Mouse (Mus musculus) lung, adult 2 months (tissue): ENCODE results near the gene Hspbp1.

ENCODE experiments used
- CTCF ChIP-seq: fragments of 200-500 bp; IDR thresholded peaks from 2 replicates; pipeline ENCODE4 v1.5.1; 2011; ENCODE audit warnings: mild to moderate bottlenecking, low read length, control low read depth; ENCODE audit not compliant: insufficient read depth
- POLR2A ChIP-seq: fragments of 200-500 bp; IDR thresholded peaks from 2 replicates; pipeline ENCODE4 v1.6.1; 2011; ENCODE audit warnings: low read depth, mild to moderate bottlenecking, control low read depth, low read length, borderline replicate concordance; ENCODE audit errors: extremely low read depth

DNA sequence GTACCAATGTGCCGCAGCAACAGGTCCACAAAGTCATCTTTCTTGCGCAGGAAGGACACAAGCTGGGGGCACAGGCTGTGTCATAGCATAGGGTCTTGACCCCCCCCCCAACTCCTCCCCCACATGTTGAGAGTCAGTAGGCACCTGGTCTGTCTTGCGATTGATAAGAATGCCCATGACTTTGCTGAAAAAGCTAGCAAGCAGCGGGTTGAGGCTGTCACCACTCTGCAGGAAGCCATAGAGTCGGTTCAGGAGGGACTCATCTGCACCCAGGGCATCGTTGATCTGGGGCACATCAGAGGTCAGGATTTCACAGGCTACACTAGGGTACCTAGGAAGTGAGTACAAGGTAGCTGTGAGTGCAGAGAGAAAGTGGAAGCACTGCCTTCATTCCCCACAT, 41.6 kb downstream of the Hspbp1 start:
- no peak for TF ChIP-seq POLR2A
- no peak for TF ChIP-seq CTCF
